In genomic region chr6:87730591-87731462, GRCm38 (mm10) we compare ENCODE assay signal across 9 mouse cellular contexts. TPM values are rescaled to one million over a fixed set of nuclear protein-coding genes. Genes with fewer than 3 reads are reported as not detected.
A peak's percentile ranks its signal among the peaks of the same experiment; 100 is the strongest.
DNase-seq lines count a peak whose midpoint lies in the region; ATAC-seq and TF ChIP-seq lines count a peak whose summit lies in the region.
"Had no signal": no experiment of that assay in that cellular context is flagged by ENCODE, and none has a peak within 500 bp of the region (broad histone marks: within the 10 kb centered on the region; RNA-seq: fewer than 3 reads in every experiment).

TSS of gene Efcc1 (plus strand) at chr6:87730869.

- no peak within 1 kb of the TSS for H3K27ac ChIP-seq in forebrain, embryonic 12.5 days
- H3K27ac ChIP-seq in heart, postnatal 0 days (ENCODE audit: low read depth), result no peak within 1 kb of the TSS
- H3K27ac ChIP-seq in liver, embryonic 13.5 days, result no peak within 1 kb of the TSS
- H3K27ac ChIP-seq in neural tube, embryonic 13.5 days (replicated peaks), result peak within 1 kb of the TSS; percentile 62

- no peak for TF ChIP-seq EP300 in heart, postnatal 0 days (IDR thresholded peaks at IDR 0.05; ENCODE audit: low read depth)

- peaks cover 42% of the 10 kb centered on the region for H3K4me1 ChIP-seq in forebrain, embryonic 12.5 days
- H3K4me1 ChIP-seq in heart, postnatal 0 days (ENCODE audit: control insufficient read depth, insufficient read depth), result peaks cover 19% of the 10 kb centered on the region; the same call in 1 of the 2 replicates
- peaks cover 33% of the 10 kb centered on the region for H3K4me1 ChIP-seq in liver, embryonic 13.5 days (replicated peaks)
- H3K4me1 ChIP-seq in neural tube, embryonic 13.5 days (replicated peaks), result peaks cover 35% of the 10 kb centered on the region

- WGBS in forebrain, embryonic 12.5 days, result under 1% methylated on average over 89 of the region's 90 CpGs
- under 1% methylated on average over 89 of the region's 90 CpGs for WGBS in heart, postnatal 0 days
- WGBS in liver, embryonic 13.5 days (ENCODE audit: insufficient replicate concordance), result 1% methylated on average over 90 of the region's 90 CpGs
- WGBS in neural tube, embryonic 13.5 days, result under 1% methylated on average over 76 of the region's 90 CpGs

- peak within 1 kb of the TSS; percentile 93 for H3K4me2 ChIP-seq in forebrain, embryonic 12.5 days
- H3K4me2 ChIP-seq in heart, postnatal 0 days (ENCODE audit: low read depth, low read length), result peak within 1 kb of the TSS; percentile 86
- H3K4me2 ChIP-seq in liver, embryonic 13.5 days, result peak within 1 kb of the TSS; percentile 71
- peak within 1 kb of the TSS; percentile 81 for H3K4me2 ChIP-seq in neural tube, embryonic 13.5 days

- peak within 1 kb of the TSS; percentile 58 for H3K4me3 ChIP-seq in forebrain, embryonic 12.5 days (replicated peaks)
- peak within 1 kb of the TSS; percentile 59 for H3K4me3 ChIP-seq in heart, postnatal 0 days (ENCODE audit: low read depth, low read length)
- H3K4me3 ChIP-seq in liver, embryonic 13.5 days (replicated peaks), result peak within 1 kb of the TSS; percentile 54
- H3K4me3 ChIP-seq in neural tube, embryonic 13.5 days, result peak within 1 kb of the TSS; percentile 65

- no peak; the same call in 1 of the 2 replicates for TF ChIP-seq CTCF in heart, postnatal 0 days (IDR thresholded peaks at IDR 0.05; ENCODE audit: low read depth)

- peak within 1 kb of the TSS; percentile 54 for H3K9ac ChIP-seq in forebrain, embryonic 12.5 days
- 0 out of 2 replicates have a peak within 1 kb of the TSS, but pooled peaks have one; percentile 14 for H3K9ac ChIP-seq in heart, postnatal 0 days (replicated peaks; ENCODE audit: low read depth, low read length)
- H3K9ac ChIP-seq in liver, embryonic 13.5 days, result peak within 1 kb of the TSS; percentile 22; the same call in 1 of the 2 replicates
- peak within 1 kb of the TSS; percentile 85 for H3K9ac ChIP-seq in neural tube, embryonic 13.5 days

- peak; percentile 67 for ATAC-seq in forebrain, embryonic 12.5 days (ENCODE audit: low FRiP score)
- peak; percentile 34 for ATAC-seq in heart, postnatal 0 days (ENCODE audit: insufficient read depth, low read depth)
- ATAC-seq in liver, embryonic 13.5 days (ENCODE audit: low read depth), result peak; percentile 34; the same call in 1 of the 2 replicates
- peak; percentile 85 for ATAC-seq in neural tube, embryonic 13.5 days (ENCODE audit: low read depth)

- peaks cover 69% of the 10 kb centered on the region for H3K27me3 ChIP-seq in forebrain, embryonic 12.5 days
- H3K27me3 ChIP-seq in heart, postnatal 0 days (ENCODE audit: control insufficient read depth, insufficient read depth, low read length), result peaks cover 47% of the 10 kb centered on the region
- H3K27me3 ChIP-seq in liver, embryonic 13.5 days, result peaks cover 87% of the 10 kb centered on the region
- peaks cover 38% of the 10 kb centered on the region for H3K27me3 ChIP-seq in neural tube, embryonic 13.5 days

- H3K36me3 ChIP-seq in forebrain, embryonic 12.5 days (replicated peaks), result no peaks in the 10 kb centered on the region
- H3K36me3 ChIP-seq in heart, postnatal 0 days (replicated peaks; ENCODE audit: control insufficient read depth, insufficient read depth, low read length), result no peaks in the 10 kb centered on the region
- H3K36me3 ChIP-seq in liver, embryonic 13.5 days, result no peaks in the 10 kb centered on the region
- no peaks in the 10 kb centered on the region for H3K36me3 ChIP-seq in neural tube, embryonic 13.5 days

- H3K9me3 ChIP-seq in forebrain, embryonic 12.5 days, result no peaks in the 10 kb centered on the region
- H3K9me3 ChIP-seq in heart, postnatal 0 days (replicated peaks; ENCODE audit: control insufficient read depth, low read length), result no peaks in the 10 kb centered on the region
- H3K9me3 ChIP-seq in liver, embryonic 13.5 days (replicated peaks), result no peaks in the 10 kb centered on the region
- H3K9me3 ChIP-seq in neural tube, embryonic 13.5 days, result no peaks in the 10 kb centered on the region

- peak; percentile 38 for DNase-seq in thymus, postnatal 4 days
- no peak for DNase-seq in thymus, postnatal 10 days (ENCODE audit: low spot score in 2 of 2)
- DNase-seq in heart, postnatal 0 days (ENCODE audit: low spot score), result no peak
- DNase-seq in kidney, postnatal 14 days, result peak; percentile 80
- no peak for DNase-seq in liver, embryonic 13.5 days
- no peak for DNase-seq in spleen, adult 18-20 months

RNA-seq across cellular contexts. Expression of gene Efcc1, which starts in this region (rescaled TPM):
- polyA plus RNA-seq in forebrain, embryonic 12.5 days (2016; fragmentation: Nextera tagmentation; extraction: Ambion mirVana), result 1.6 and 2.0 TPM in 2 replicates
- total RNA-seq in heart, postnatal 0 days (2014; rRNA removed; ENCODE audit: low replicate concordance), result 0.77 TPM in 1 of 2 replicates, not detected in the other
- 0.62 and 0.75 TPM in 2 replicates for polyA plus RNA-seq in heart, postnatal 0 days (2015; fragmentation: Nextera tagmentation; extraction: Ambion mirVana)
- polyA plus RNA-seq in liver, embryonic 13.5 days (2015; fragmentation: Nextera tagmentation; extraction: Ambion mirVana), result 0.16 and 0.35 TPM in 2 replicates
- 4.3 TPM in 2 replicates for polyA plus RNA-seq in neural tube, embryonic 13.5 days (2015; fragmentation: Nextera tagmentation; extraction: Ambion mirVana)
- total RNA-seq: neutrophil, adult 5-6 weeks had no signal

Comparison
In these comparisons a context has a peak if more than half of its experiments do, and no peak if none do; other contexts are left out.
1. DNase-seq: peak in thymus, postnatal 4 days (single experiment) and kidney, postnatal 14 days (single experiment); none in thymus, postnatal 10 days (0 of 2), heart, postnatal 0 days (single experiment), liver, embryonic 13.5 days (single experiment) and spleen, adult 18-20 months (0 of 2).
2. Peak in ATAC-seq, H3K4me3 ChIP-seq, H3K9ac ChIP-seq and H3K4me2 ChIP-seq in heart, postnatal 0 days; RNA of the gene not detected or under 1 TPM.
3. Peak in ATAC-seq, H3K4me3 ChIP-seq, H3K9ac ChIP-seq and H3K4me2 ChIP-seq in liver, embryonic 13.5 days; RNA of the gene not detected or under 1 TPM.
4. ATAC-seq: peak in every context shown above with its lines; median percentile 85 in neural tube, embryonic 13.5 days; 67 in forebrain, embryonic 12.5 days; 34 in heart, postnatal 0 days; 34 in liver, embryonic 13.5 days.
5. H3K9ac ChIP-seq: peak in every context shown above with its lines; median percentile 85 in neural tube, embryonic 13.5 days; 54 in forebrain, embryonic 12.5 days; 22 in liver, embryonic 13.5 days; 14 in heart, postnatal 0 days.
6. Peak in every context shown above with its lines, with median percentiles within 50 percentile points of each other: H3K4me2 ChIP-seq and H3K4me3 ChIP-seq.